Mouse (Mus musculus): ENCODE measurements at regions not wholly inside any gene's neighbourhood (a gene's known extent, or its start where the extent isn't known, plus 50 kb on each side); places are given as distances from the start of the nearest gene placed in this dataset.

DNA sequence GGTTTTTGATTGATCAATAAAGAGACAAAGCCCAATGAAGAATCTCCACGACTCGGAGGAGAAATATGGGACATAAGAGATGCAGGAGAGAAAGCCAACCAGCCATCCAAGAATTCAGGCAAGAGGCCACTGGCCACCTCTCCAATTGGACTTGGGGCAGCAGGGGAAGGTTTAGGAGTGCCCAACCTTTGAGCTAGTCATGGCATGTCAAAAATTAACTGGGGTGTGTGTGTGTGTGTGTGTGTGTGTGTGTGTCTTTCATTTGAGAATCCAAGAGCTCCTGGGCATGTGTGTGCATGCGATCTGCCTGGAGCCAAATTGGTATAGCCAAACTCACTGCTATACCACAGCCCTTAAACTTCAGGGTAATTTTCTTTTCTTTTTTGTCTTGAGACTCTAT lies 51.6 kb upstream of the Cecr2 start:
- Histone ChIP-seq H3K4me2 (replicated peaks) (no peak overlapping the region), H3K36me3 (no peaks in the 10 kb centered on the region), H3K9ac (no peak overlapping the region), H3K27me3 (no peaks in the 10 kb centered on the region), H3K4me3 (no peak overlapping the region), H3K9me3 (no peaks in the 10 kb centered on the region), H3K4me1 (no peaks in the 10 kb centered on the region), H3K27ac (no peak overlapping the region)
- 93% methylated on average over 3 of the region's 3 CpGs for WGBS
- no peak for ATAC-seq (ENCODE audit: low FRiP score, low read depth)

DNA sequence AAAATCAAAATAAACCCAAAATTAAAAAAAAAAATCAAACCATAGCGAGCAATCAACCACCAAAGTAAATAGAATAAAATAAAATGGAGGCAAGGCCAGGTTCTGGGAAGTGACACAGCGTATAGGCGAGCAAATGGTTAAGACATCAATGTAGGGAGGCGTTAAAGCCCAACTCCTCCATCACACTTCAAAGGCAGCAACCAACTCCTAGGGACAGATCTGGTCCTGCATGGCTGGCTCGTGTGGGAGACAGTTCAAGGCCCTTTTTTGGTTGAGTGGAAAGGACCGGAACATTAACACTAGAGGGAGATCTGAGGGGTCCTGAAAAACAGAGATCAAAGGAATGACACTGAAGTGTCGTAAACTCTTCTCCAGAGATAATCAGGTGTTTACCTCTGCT lies 53.8 kb upstream of the Cecr2 start:
- no peaks in the 10 kb centered on the region for H3K27me3 ChIP-seq
- no peak overlapping the region for H3K4me2 ChIP-seq (replicated peaks)
- no peak overlapping the region for H3K9ac ChIP-seq
- WGBS = 36% methylated on average over 7 of the region's 7 CpGs
- no peaks in the 10 kb centered on the region for H3K4me1 ChIP-seq
- H3K27ac ChIP-seq = no peak overlapping the region
- no peaks in the 10 kb centered on the region for H3K36me3 ChIP-seq
- no peaks in the 10 kb centered on the region for H3K9me3 ChIP-seq
- H3K4me3 ChIP-seq = no peak overlapping the region
- ATAC-seq (ENCODE audit: low FRiP score, low read depth) = no peak

DNA sequence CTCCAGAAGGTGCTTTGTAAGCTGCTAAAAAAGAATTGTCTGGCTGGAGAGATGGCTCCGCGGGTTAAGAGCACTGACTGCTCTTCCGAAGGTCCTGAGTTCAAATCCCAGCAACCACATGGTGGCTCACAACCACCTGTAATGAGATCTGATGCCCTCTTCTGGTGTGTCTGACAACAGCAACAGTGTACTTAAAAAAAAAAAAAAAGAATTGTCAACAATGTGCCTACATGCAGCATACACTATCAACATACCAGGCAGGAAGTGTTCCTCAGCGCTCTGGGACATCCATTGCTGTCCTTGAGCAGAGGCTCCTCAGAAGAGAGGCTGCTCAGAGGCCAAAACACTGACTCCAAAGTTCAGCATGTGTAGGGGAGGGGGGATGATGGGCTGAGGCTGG lies 56.3 kb upstream of the Cecr2 start:
- 79% methylated on average over 4 of the region's 4 CpGs for WGBS
- no peak for ATAC-seq (ENCODE audit: low FRiP score, low read depth)

DNA sequence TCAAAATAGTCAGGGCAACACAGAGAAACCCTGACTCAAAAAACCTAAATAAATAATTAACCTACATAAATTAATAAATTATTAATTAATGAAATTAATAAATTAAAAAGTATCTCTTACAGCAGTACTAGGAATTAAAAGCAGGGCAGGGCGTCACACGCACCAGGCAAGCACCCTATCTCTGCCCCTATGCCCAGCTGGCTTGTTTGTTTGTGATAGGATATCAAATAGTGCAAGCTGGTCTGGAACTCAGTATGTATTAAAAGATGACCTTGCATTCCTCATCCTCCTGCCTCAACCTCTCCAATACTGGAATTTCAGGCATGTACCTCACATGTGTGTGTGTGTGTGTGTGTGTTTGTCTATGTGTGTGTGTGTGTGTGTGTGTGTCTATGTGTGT lies 60.7 kb upstream of the Cecr2 start:
- H3K4me1 ChIP-seq = no peaks in the 10 kb centered on the region
- H3K9me3 ChIP-seq = no peaks in the 10 kb centered on the region
- H3K27me3 ChIP-seq = no peaks in the 10 kb centered on the region
- no peak overlapping the region for H3K27ac ChIP-seq
- no peak overlapping the region for H3K4me3 ChIP-seq
- H3K4me2 ChIP-seq (replicated peaks) = no peak overlapping the region
- ATAC-seq (ENCODE audit: low FRiP score, low read depth) = no peak
- H3K36me3 ChIP-seq = no peaks in the 10 kb centered on the region
- H3K9ac ChIP-seq = no peak overlapping the region
- WGBS = 92% methylated on average over 2 of the region's 2 CpGs

More for the DNA sequence above, 56.3 kb upstream of the Cecr2 start:
- no peaks in the 10 kb centered on the region for H3K4me1 ChIP-seq
- no peak overlapping the region for H3K4me3 ChIP-seq
- H3K9me3 ChIP-seq = no peaks in the 10 kb centered on the region
- H3K36me3 ChIP-seq = no peaks in the 10 kb centered on the region
- no peak overlapping the region for H3K9ac ChIP-seq
- no peak overlapping the region for H3K27ac ChIP-seq
- no peaks in the 10 kb centered on the region for H3K27me3 ChIP-seq
- H3K4me2 ChIP-seq (replicated peaks) = no peak overlapping the region

DNA sequence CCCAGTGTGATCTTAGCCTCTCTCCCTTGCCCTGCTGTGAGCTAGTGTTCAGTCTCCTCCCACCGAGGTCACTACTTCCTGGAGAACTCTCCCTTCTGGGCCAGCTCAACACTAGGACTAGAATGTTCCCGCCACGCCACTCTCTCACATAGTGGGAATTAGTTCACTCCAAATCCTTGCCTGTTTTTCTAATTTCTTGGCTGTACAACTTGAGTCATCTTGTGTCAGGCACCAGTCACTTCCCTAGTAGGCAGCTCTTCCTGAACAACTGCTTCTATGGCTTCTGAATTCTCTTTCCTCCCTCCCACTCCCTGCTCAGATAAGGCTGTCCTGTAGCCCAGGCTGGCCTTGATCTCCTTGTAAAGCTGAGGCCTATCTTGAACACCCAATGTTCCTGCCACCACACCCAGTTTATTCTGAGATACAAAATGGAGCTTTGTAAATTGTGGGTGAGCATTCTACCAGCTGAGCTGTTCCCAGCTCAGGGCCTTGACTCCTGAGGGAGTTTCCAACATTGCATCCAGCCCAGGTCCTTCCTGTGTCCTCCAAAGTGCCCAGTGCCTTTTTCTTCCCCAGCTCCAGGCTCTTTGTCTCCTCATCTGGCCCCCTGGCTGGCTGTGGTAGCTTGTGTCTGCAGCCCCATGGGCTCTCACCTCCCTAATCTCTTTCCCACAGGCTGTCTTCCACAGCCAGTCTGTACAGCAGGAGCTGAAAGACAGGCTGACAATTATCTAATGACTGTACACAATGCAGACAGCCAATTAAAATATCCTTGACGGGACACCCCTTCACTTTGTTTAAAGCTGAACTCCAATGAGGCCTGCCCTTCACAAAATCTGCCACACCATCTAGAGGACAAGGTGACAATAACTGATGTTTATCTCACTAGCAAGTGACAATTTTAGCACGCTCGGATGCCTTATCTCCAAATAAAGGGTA lies 61.9 kb upstream of the Cecr2 start:
- Histone ChIP-seq H3K9ac (no peak overlapping the region), H3K4me1 (no peaks in the 10 kb centered on the region), H3K4me2 (replicated peaks) (no peak overlapping the region), H3K27me3 (no peaks in the 10 kb centered on the region), H3K27ac (no peak overlapping the region), H3K4me3 (no peak overlapping the region), H3K9me3 (no peaks in the 10 kb centered on the region), H3K36me3 (no peaks in the 10 kb centered on the region)
- 44% methylated on average over 6 of the region's 6 CpGs for WGBS
- ATAC-seq (ENCODE audit: low FRiP score, low read depth) = no peak

DNA sequence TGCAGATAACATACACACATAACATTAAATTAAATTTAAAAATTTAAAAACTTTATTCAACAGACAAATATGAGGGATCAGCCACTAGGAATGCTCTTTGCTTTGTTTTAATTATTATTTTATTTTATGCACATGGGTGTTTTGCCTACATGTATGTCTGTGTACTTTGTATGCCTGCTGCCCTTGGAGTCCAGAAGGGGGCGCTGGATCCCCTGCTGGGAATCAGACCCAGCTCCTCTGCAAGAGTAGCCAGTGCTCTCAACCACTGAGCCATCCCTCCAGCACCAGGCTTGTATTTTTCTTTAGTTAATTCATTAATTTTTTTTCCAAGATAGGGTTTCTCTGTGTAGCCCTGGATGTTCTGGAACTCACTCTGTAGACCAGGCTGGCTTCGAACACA lies 62.7 kb upstream of the Cecr2 start:
- Histone ChIP-seq H3K36me3 (no peaks in the 10 kb centered on the region), H3K9me3 (no peaks in the 10 kb centered on the region), H3K27ac (no peak overlapping the region), H3K4me2 (replicated peaks) (no peak overlapping the region), H3K4me1 (no peaks in the 10 kb centered on the region), H3K4me3 (no peak overlapping the region), H3K27me3 (no peaks in the 10 kb centered on the region), H3K9ac (no peak overlapping the region)
- ATAC-seq (ENCODE audit: low FRiP score, low read depth) = no peak
- WGBS = 51% methylated on average over 2 of the region's 2 CpGs

DNA sequence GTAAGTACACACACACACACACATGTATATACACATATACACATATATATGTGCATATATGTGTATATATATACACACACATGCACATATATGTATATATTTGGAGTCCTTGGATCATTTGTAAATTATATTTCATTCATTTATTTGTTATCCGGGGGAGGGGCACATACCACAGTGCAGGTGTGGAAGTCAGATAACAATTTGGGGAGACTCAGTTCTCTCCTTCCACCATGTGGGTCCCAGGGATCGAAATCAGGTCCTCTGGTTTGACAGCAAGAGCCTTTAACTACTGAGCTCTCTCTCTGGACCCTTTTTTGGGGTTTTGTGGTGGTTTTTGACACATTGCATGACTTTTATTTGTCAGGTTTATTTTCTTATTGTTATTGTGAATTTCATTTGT lies 65.8 kb upstream of the Cecr2 start:
- H3K4me1 ChIP-seq = no peaks in the 10 kb centered on the region
- no peak overlapping the region for H3K4me3 ChIP-seq
- H3K27ac ChIP-seq = no peak overlapping the region
- no peak overlapping the region for H3K9ac ChIP-seq
- H3K36me3 ChIP-seq = no peaks in the 10 kb centered on the region
- H3K27me3 ChIP-seq = no peaks in the 10 kb centered on the region
- 82% methylated on average over 2 of the region's 2 CpGs for WGBS
- no peak overlapping the region for H3K4me2 ChIP-seq (replicated peaks)
- no peaks in the 10 kb centered on the region for H3K9me3 ChIP-seq
- ATAC-seq (ENCODE audit: low FRiP score, low read depth) = no peak

DNA sequence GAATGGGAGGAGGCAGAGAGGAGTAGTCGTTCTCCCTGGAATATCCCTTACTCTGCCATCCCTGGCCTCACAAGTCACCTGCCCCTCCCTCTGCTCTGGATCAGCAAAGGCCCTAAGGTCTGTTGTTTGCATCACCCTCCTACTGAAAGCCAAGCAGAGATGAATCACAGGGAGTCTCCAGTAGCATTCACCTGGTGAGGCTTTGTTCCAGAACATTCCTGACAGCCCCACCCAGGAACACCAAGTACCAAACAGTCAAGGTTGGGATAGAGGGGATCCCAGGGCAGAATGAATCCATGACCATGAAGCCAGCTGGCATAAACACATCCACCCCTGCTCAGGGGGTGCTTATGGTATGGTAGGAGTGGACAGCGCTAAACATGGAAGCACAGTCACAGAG lies 67.4 kb upstream of the Hdhd5 start:
- Histone ChIP-seq H3K4me2 (replicated peaks) (no peak overlapping the region), H3K9ac (no peak overlapping the region), H3K36me3 (no peaks in the 10 kb centered on the region), H3K4me1 (no peaks in the 10 kb centered on the region), H3K4me3 (no peak overlapping the region), H3K27me3 (no peaks in the 10 kb centered on the region), H3K27ac (no peak overlapping the region), H3K9me3 (no peaks in the 10 kb centered on the region)
- WGBS = 56% methylated on average over 2 of the region's 2 CpGs
- ATAC-seq (ENCODE audit: low FRiP score, low read depth) = no peak

DNA sequence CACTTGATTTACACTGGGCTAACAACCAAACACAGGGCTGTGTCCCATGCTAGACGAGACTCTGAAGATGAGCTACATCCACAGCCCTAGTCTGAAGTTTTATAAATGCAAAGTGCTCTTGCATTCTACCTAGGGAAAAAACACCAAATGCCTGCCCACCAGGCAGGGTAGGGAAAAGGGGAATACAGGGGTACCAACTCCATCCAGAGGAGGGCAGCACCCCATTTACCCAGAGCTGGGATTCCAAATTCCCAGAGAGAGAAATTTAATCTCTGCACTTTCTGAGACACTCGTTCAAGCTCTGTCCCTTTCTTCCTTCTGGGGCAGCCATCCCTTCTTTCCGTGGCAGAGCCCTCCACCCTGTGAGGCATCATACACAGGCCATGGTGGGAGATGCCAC lies 66.8 kb upstream of the Hdhd5 start:
- no peak overlapping the region for H3K27ac ChIP-seq
- H3K36me3 ChIP-seq = no peaks in the 10 kb centered on the region
- no peak overlapping the region for H3K4me3 ChIP-seq
- 46% methylated on average over 3 of the region's 3 CpGs for WGBS
- no peak overlapping the region for H3K4me2 ChIP-seq (replicated peaks)
- no peaks in the 10 kb centered on the region for H3K9me3 ChIP-seq
- H3K27me3 ChIP-seq = no peaks in the 10 kb centered on the region
- no peak overlapping the region for H3K9ac ChIP-seq
- ATAC-seq (ENCODE audit: low FRiP score, low read depth) = no peak
- H3K4me1 ChIP-seq = peaks cover 1% of the 10 kb centered on the region

DNA sequence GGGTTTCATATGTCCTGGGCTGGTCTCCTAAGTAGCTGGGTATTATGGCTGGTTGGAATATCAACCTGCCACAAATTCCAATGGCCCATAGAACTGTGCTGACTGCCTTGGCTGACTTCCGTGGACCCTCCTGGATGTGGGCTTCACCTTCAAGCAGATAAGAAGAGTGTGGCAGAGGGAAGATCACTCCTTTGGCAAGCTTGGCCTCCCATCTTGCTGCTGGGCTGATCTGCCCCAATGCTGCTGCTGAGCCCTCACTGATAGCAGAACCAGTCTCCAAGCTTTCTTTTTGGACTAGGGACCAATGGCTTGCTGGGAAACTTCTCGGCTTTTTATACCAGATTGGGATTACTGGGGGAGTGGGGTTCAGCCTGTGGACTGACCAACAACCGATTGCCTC lies 65.6 kb upstream of the Hdhd5 start:
- Histone ChIP-seq H3K4me3 (no peak overlapping the region), H3K9me3 (no peaks in the 10 kb centered on the region), H3K36me3 (no peaks in the 10 kb centered on the region), H3K9ac (no peak overlapping the region), H3K27ac (no peak overlapping the region), H3K27me3 (no peaks in the 10 kb centered on the region), H3K4me1 (peaks cover 13% of the 10 kb centered on the region), H3K4me2 (replicated peaks) (no peak overlapping the region)
- ATAC-seq (ENCODE audit: low FRiP score, low read depth) = no peak
- 86% methylated on average over 3 of the region's 3 CpGs for WGBS

DNA sequence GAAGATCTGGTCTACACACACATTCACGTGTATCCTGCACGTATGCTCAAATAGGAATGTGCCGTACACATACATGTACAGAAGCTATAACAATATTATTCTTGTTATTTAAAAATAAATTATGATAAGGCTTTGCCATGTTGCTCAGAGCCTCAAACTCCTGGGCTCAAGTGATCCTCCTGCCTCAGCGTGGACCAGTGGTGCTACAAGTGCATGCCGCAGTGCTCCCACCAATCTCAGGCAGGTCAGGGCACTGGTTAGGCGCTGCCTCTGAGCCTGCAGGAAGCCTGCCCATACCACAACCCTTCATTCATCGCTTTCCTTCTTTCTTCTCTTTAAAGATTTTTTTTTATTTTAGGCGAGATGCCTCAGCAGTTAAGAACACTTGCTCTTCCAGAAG lies 63.3 kb upstream of the Hdhd5 start:
- Histone ChIP-seq H3K9ac (no peak overlapping the region), H3K9me3 (no peaks in the 10 kb centered on the region), H3K36me3 (no peaks in the 10 kb centered on the region), H3K4me2 (replicated peaks) (no peak overlapping the region), H3K4me3 (no peak overlapping the region), H3K27me3 (no peaks in the 10 kb centered on the region), H3K27ac (no peak overlapping the region), H3K4me1 (peaks cover 15% of the 10 kb centered on the region)
- no peak for ATAC-seq (ENCODE audit: low FRiP score, low read depth)
- whole genome bisulfite sequencing = 87% methylated on average over 8 of the region's 8 CpGs

DNA sequence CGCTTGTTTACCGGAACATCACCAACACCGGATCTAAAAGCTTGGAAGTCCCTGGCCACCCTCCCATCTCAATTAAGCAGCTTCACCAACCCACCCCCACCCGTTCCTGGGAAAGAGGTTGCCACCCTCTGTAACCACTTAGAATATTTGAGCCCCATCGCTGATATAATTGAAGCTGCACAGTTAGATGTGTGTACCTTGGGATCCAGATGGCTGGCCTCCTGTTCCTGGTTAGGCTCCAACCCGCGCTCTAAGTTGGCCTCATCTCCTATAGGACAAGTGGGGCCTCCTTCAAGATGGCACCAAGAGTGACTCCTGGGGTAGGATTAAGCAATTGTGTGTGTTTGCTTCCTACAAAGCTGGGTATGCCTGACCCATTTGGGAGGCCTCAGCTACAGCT lies 61.6 kb upstream of the Hdhd5 start:
- Histone ChIP-seq H3K9me3 (no peaks in the 10 kb centered on the region), H3K4me1 (peaks cover 15% of the 10 kb centered on the region), H3K4me3 (no peak overlapping the region), H3K4me2 (replicated peaks) (peak overlapping the region; percentile 49), H3K27me3 (no peaks in the 10 kb centered on the region), H3K9ac (no peak overlapping the region), H3K27ac (peak overlapping the region; percentile 4; the same call in 1 of the 2 replicates), H3K36me3 (no peaks in the 10 kb centered on the region)
- no peak for ATAC-seq (ENCODE audit: low FRiP score, low read depth)
- 10% methylated on average over 7 of the region's 7 CpGs for WGBS
